Mouse (Mus musculus): Measurements from ENCODE around the gene Serac1. TPM values are rescaled to one million over a fixed set of nuclear protein-coding genes. Genes with fewer than 3 reads are reported as not detected.

The Serac1 gene
- total RNA-seq, 2 experiments from 2014 or later = 16.1 to 21.3 TPM

DNA sequence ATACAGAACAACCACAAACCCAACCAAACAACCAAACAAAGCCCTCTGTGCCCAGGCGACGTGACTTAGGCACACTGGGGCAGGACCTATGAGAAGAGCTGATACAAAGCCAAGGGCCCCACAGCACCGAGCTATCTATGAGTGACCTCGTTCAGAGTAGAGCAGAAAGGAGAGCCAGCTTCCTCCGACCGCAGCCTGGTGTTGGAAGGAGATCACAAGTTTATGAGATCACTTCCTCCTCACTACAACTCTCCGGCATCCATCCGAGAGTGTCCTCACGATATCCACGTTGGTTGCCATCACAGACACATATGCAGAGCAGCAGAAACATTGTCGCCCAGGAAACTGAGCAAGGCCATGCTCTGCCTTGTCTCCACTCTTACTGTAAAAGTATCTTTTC, 71.0 kb downstream of the Serac1 start:
- intact Hi-C loops (cut with DNase I) = no loop called here
- DNase-seq (ENCODE audit: low spot score in 2 of 2) = no peak

DNA sequence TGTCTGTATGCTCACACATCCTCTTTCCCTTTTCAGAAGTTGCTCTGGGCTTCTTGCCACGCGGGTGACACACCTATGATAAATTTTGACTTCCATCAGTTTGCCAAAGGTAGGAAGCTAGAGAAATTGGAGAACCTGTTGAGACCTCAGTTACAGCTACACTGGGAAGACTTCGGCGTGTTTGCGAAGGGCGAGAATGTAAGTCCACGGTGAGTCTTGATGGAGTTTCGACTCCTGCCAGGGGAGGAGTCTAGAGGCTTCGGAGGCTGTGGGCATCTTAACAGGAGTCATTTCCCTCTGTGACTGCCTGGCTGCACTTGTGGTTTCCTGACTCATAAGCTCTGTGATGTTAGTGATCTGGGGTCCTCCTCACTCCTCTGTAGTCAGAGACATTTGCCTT, 71.6 kb downstream of the Serac1 start:
- no peak for DNase-seq (ENCODE audit: low spot score in 2 of 2)
- intact Hi-C loops (cut with DNase I) = no loop called here

DNA sequence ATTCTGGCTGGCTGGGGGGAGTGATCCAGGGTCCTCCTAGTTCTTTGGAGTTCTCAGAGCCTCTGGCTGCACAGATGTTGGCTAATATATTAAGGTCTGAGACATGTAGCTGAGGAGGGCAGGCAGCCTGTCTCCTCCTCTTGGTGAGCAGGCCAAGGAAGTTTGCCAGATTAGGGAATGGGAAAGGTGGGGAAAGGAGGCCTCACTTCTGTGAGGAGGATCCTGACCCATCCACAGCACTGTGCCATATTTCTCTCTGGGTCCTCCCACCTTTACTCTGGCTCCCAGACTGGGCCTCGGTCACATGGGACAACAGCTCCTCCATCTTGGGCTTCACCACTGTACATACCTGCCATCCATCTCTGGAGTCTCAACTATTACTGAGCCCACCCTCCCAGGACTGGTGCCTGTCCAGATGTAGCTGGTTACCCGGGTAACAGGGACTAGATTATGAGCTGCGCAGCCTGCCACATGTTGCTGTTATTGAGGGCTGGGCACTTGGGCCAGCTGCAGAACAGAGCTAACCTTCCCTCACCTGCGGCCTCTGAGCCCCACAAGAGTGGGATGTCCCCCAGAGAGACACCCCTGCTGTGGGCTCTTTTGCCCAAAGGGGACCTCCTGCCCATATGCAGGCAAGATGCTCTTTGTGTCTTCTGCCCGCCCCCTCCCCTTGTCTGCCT, 72.3 kb downstream of the Serac1 start:
- no peak for DNase-seq (ENCODE audit: low spot score in 2 of 2)
- intact Hi-C loops (cut with DNase I) = no loop called here

DNA sequence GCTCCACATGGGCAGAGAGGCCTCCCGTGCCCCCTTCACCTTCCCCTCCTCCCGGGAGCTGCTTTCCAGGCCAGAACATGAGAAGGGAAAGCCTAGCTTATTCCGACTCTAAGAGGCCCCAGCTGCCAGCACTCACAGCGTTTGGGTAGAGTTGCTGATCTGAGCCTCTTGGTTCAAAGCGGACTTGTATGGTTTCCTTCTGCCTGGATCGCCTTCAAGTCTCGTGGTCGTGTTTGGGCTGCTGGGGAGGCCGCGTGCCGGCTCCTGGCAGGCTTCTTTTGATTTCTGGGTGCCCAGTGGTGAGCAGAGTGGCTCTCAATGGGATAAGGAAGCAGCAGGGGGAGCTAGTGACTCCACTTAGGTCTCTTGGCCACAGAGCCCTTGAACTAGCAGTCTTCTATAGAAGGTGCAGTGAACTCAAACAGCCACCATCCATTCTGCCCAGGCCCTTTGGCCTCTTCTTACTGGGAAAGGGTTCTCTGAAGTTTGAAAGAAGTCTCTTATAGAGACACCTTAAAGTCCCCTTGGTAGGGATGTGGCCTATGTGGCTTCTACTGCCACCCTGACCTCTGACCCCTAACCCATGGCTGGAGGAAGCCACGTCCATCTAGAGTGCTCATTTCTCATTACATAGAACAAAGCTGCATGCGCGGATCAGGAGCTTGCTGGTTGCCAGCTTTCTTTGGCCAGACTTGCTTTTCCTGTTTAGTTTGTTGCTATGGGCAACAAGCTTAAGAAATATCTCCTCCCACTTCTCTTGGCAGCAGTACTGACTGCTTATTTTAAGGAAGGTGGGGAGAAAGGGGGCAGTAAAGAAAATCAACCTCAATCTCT, 73.7 kb downstream of the Serac1 start:
- DNase-seq (ENCODE audit: low spot score in 2 of 2) = peak; percentile 65 to 68
- intact Hi-C loops (cut with DNase I) = loop anchor here (1.0 kb wide), 1 partner anchor 32 kb away; no protein-coding TSS in a partner anchor

DNA sequence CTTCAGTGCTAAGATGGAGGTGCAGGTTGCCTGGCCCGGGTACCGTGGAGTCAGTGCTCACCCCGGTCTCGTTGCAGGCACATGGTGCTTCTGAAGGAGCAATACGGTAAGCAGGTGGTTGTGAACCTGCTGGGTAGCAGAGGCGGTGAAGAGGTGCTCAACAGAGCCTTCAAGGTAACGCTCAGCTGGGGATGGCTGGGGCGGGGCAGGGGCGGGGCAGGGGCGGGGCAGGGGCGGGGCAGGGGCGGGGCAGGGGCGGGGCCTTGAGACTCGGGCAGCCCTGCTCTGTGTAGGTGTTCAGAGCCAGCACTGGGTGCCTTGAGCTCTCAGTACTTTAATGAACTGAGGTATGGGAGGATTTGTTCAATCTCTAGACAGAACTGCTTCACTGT, 74.3 kb downstream of the Serac1 start:
- intact Hi-C loops (cut with DNase I) = no loop called here
- no peak for DNase-seq (ENCODE audit: low spot score in 2 of 2)

DNA sequence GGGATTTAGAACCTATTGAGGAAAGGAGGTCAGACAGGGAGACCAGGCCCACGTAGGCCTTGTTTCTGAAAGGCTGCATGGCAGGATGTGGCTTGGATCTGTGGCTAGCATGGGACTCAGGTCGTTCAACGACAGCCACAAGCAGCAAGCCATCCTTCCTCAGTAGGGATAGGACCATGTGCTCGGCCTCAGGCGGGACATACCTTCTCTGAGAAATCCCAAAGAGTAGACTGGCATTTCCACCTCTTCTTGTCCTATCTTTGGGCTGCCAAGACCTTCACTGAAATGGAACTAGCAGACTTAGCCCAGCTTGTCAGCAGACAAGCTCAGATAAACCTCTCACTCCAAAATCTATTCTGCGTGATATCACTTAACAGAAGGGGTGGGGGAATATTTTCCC, 75.9 kb downstream of the Serac1 start:
- DNase-seq (ENCODE audit: low spot score in 2 of 2) = no peak
- intact Hi-C loops (cut with DNase I) = no loop called here

DNA sequence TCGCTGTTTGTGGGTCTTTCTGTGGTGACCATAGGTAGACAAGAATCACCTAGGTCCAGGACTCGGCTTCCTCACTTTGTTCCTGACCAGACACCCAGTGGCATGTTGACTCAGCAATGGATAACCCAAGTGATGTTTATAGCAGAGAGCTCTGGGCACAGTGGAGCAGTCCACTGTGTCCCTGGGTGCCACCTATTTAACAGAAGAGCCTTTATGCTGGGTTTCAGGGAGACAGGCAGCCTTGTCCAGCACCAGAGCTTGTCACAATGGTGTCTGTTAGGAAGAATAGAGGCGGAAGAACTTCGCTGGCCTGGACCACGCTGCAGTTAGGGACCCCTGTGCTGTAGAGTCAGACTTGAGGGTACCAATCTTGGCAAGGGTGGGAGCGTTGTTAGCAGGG, 77.0 kb downstream of the Serac1 start:
- intact Hi-C loops (cut with DNase I) = no loop called here
- DNase-seq (ENCODE audit: low spot score in 2 of 2) = no peak

DNA sequence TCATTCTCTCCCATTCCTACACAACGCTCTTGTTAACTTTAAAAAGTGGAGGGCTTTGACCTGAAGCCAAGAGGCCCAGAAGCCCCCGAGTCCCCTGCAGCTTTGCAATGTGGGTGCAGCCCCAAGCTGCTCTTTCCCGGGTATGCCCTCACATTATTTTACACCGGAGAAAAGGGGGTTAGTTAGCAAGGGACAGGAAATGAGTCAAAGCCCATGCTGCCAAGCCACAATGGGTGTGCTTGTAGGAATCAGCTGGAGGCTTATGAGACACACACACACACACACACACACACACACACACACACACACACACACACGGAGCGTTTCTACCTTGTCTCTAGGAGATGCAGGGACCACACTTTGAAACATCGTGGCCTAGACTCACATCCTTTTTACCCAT, 77.7 kb downstream of the Serac1 start:
- intact Hi-C loops (cut with DNase I) = no loop called here
- DNase-seq (ENCODE audit: low spot score in 2 of 2) = no peak

DNA sequence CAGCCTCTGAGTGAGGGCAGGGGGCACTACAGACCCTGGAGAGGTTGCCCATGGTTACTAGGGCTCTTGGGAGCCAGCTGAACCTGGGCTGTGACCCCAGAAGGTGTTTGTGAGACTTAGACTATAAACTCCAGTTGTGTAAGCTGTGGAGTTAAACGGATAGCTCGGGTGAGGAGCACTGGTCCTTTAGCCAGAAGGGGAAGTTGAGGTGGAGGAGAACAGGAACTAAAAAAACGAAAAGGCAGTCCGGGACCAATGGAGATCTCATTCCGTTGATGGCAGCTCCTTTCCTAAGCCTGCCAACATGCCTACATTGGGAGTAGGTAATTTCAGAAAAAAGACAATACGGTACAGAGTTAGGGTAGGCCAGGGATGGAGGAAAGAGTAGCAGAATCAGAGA, 78.2 kb downstream of the Serac1 start:
- DNase-seq (ENCODE audit: low spot score in 2 of 2) = no peak
- intact Hi-C loops (cut with DNase I) = no loop called here

DNA sequence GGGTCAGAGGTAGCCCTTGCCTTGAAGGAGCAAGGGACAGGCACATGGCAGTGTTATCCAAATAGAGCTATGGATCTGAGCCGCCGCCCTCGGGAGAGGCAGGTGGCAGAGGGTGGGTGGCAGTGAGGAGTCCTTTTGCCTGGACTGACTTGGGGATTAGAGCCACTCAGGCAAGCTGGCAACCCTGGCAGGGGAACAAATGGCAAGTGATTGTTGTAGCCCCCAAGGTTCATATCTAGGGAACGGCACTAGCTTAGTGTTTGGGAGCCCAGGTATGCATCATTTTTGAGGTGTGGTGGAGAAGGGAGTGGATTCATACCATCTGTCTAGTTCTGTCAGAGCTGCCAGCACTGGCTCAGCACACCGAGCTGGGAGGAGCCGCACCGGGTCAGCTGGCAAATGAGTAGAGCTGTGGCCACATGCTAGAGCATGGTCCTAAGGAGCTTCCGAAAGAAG, 78.6 kb downstream of the Serac1 start:
- DNase-seq (ENCODE audit: low spot score in 2 of 2) = no peak
- intact Hi-C loops (cut with DNase I) = no loop called here

DNA sequence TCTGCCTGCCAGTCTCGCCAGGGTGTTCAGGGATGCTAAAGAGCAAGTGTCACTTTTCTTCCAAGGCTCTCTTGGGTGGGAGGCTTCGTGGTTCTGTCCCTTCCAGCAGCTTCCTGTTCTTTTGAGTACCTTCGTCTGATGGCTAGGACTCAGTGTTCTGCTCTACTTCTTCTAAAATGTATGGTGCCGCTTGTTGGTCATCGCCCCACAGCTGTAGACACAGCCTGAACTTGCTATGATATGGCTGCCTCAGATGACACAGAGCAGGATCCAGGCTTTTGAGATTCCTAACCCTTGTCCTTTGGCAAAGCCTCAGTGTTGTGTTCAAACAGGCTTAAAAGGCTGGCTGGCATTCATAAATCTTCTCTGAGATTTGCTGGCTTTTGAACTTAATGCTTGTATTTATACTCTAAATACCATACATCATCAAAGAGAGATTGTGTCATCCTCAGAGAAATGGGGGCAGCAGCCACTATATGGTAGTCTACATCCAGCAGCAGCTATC, 80.5 kb downstream of the Serac1 start:
- intact Hi-C loops (cut with DNase I) = no loop called here
- DNase-seq (ENCODE audit: low spot score in 2 of 2) = no peak

DNA sequence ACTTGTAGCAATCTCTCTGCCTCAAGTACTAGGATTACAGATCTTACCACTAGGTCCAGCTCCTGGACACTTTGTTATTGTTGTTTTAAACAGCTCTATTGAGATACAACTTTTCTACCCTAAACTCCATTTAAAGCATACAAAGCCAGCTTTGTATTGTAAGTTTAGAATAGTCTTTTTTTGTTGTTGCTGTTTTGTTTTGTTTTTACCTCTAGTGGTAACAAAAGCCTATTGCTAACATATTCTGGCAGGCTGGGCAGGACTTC, 81.4 kb downstream of the Serac1 start:
- DNase-seq (ENCODE audit: low spot score in 2 of 2) = no peak
- intact Hi-C loops (cut with DNase I) = no loop called here

DNA sequence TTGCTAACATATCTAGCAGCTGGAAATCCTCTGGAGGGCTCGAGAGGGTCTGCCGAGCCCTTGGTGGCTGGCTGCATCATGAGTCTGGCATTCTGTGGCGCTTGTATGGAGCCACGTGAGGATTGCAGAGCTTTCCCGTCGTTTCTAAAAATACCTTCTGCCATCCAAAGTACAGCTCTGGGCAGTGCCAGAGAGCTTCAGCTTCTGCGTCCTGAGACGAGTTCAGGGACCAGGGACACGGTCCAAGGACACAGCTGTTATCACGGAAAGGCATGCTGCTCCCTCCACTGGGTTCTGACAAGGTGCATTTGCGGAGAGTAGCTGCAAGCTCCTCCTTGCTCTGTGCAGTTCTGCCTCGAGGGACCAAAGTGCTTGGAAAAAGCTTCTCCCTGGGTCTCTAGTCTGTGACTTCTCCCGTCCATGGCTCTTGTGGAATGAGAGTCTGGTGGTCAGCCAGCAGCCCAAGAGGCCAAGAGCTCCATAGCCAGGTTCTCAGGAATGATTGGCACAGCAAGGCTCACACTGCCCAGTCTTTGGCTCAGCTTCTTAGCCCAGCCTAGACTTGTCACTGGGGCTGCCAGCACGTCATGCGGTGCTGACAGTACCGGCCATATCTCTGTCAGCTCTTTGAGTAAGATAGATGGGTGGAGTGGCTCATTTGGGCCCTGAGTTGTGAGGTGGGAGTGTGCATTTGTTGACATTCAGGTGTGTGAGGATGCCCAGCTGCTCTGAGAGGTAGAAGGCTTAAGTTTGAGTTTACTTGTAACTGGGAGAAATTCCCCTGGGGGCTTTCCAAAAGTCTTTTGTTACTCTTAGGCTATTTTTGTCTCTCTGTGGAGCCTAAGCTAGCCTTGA, 81.9 kb downstream of the Serac1 start:
- intact Hi-C loops (cut with DNase I) = no loop called here
- DNase-seq (ENCODE audit: low spot score in 2 of 2) = no peak

DNA sequence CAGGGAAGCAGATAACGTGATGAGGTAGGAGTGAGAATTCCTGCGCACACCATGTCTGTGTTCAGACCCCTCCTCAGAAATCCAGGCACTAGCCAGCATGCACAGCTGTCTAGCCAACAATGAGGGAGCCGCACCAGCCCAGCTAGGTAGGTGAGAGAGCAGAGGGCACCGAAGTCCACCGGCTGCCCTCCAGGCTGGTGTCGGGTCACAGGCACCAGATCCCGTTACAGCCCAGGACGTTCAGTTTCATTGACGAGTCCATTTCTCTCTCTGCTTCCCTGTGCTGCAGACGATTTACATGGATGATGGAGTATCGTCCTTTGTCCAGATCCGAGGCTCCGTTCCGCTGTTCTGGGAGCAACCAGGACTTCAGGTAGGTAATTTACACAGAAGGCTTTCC, 83.0 kb downstream of the Serac1 start:
- DNase-seq (ENCODE audit: low spot score in 2 of 2) = no peak
- intact Hi-C loops (cut with DNase I) = no loop called here

DNA sequence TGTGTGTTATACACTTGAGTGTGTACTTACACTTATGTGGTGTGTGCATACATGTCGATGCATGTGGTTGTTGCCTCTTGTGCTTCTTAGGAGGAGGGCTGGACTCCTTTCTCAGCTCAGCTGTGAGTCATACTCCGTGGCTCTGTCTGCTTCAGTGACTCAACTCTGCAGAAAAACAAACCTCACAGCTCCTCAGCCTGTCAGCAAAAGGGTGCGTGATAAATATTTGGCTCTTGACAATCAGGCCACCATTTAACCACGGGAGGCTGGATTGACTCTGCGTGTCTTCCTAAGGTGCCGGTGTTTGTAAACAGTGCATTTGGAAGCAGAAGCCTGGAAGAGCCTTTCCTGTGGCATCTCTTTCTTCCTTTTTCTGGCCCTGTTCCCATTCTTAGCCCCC, 84.9 kb downstream of the Serac1 start:
- no peak for DNase-seq (ENCODE audit: low spot score in 2 of 2)
- intact Hi-C loops (cut with DNase I) = no loop called here

DNA sequence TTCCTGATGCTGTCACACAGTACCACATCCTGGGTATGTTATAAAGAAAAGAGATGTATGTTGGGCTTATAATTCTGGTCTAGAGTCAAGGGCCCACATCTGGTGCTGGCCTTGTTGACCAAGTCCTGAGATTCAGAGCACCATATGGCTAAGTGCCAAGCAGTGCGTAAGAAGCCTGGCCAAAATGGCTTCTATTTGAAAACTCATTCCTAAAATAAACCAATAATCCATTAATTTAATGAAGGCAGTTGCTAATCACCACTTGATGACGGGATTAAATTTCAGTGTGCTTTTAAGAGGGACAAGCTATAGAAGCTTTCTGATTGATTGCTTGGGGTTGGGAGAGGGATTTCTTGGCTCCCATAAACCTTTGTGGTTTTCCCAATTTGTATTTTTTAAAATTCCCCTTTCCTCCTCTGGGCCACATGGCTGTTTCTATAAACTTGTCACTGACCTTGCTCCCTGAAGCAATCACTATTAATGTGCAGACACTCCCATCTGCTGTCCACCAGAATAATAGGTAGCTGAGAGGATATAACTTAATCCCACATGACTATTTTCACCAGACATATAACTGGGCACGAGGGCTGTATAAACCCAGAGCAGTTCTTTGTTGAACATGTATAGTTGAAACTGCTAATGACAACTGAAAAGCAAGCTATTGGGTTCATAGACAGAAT, 85.8 kb downstream of the Serac1 start:
- intact Hi-C loops (cut with DNase I) = no loop called here
- DNase-seq (ENCODE audit: low spot score in 2 of 2) = no peak

DNA sequence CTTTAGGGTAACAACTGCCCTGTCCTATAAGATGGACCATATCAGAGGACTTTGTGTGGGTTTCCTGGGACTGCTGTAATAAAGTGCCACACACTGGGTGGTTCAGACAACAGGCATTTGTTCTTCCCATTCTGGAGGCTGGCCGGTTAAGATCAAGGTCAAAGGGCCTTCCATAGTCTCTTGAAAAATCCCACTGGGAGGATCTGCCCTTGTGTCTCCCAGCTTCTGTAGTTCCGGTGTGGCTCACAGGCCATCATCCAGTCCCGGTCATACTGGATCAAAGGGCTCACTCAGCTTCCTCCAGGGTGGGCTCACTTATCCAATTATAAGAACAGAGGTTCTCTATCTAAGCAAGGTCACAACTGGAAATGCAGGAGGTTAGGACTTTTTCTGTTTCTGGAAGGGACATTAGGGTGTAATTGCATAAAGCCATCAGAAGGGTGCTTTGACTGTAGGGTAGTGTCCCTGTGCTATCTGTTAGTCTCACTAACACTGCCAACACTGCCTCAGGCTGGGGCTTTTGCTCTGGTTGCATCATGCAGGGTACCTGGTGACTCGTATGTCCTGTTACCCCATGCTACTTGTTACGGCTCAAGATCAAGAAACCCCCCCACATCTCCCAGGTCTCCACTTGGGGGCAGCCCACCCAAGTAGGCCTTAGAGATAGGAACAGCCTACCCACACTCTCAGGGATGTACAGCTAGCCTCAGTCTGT, 86.5 kb downstream of the Serac1 start:
- intact Hi-C loops (cut with DNase I) = no loop called here

More for the DNA sequence above, 86.5 kb downstream of the Serac1 start:
- DNase-seq (ENCODE audit: low spot score in 2 of 2) = no peak

Data from left cerebral cortex, postnatal 36 days (tissue).